28 mouse cellular contexts compared by ENCODE assay signal in genomic region chr10:122629003-122629402, GRCm38 (mm10). TPM values are rescaled to one million over a fixed set of nuclear protein-coding genes. Genes with fewer than 3 reads are reported as not detected.
DNase-seq lines count a peak whose midpoint lies in the region; TF ChIP-seq lines count a peak whose summit lies in the region.
"Had no signal": no experiment of that assay in that cellular context is flagged by ENCODE, and none has a peak within 500 bp of the region (broad histone marks: within the 10 kb centered on the region; RNA-seq: fewer than 3 reads in every experiment).

No protein-coding gene starts in this region.

- TF ChIP-seq POLR2A in CH12.LX (IDR thresholded peaks at IDR 0.05; ENCODE audit: low read depth, low read length), result no peak

- in situ Hi-C loops in CH12.LX (cut with MboI; ENCODE audit: low pct_ligation_motif_present, low pct_unique_long_range_greater_than_20kb, low sequenced_read_pairs), result no loop called here

- H3K9me3 ChIP-seq in CH12.LX (replicated peaks; ENCODE audit: low read length), result no peaks in the 10 kb centered on the region
- H3K9me3 ChIP-seq: embryonic facial prominence, embryonic 13.5 days; forebrain, embryonic 13.5 days; heart, embryonic 12.5 days; hindbrain, embryonic 12.5 days; limb, embryonic 12.5 days; midbrain, embryonic 13.5 days; neural tube, embryonic 13.5 days had no signal

- no peaks in the 10 kb centered on the region for H3K36me3 ChIP-seq in CH12.LX (replicated peaks in 1 of 2; ENCODE audit: control insufficient read depth in 1 of 2, insufficient read depth in 1 of 2, low read length in 1 of 2)
- H3K36me3 ChIP-seq: embryonic facial prominence, embryonic 13.5 days; heart, embryonic 12.5 days; hindbrain, embryonic 12.5 days; limb, embryonic 12.5 days; midbrain, embryonic 13.5 days; neural tube, embryonic 13.5 days had no signal

- dilution Hi-C loops in CH12.LX (cut with MboI; ENCODE audit: extremely low pct_ligation_motif_present, extremely low pct_unique_long_range_greater_than_20kb, low sequenced_read_pairs), result no loop called here

- no peak for DNase-seq in layer of hippocampus, adult 2 months (ENCODE audit: low spot score in 2 of 2)
- DNase-seq in layer of hippocampus, postnatal 14 days (ENCODE audit: low spot score in 2 of 2), result no peak
- DNase-seq in CD4-positive helper T cell, adult 2 months (ENCODE audit: low read depth, low spot score), result peak; percentile 23
- peak; percentile 3 for DNase-seq in CH12.LX (ENCODE audit: extremely low read depth)
- peak; percentile 35 for DNase-seq in thymus, postnatal 36 days
- no peak for DNase-seq in frontal cortex, postnatal 14 days (ENCODE audit: low spot score in 2 of 2)
- no peak for DNase-seq in frontal cortex, adult 2 months (ENCODE audit: extremely low spot score in 1 of 2, low spot score in 1 of 2)
- DNase-seq: adrenal gland, adult 8-10 months; cerebellum, adult 18-20 months; cerebellum, postnatal 25 days; embryo, embryonic 11 days; gastrocnemius, postnatal 10 days; heart, adult 11 months; heart, postnatal 10 days; kidney, adult 8-10 months; kidney, postnatal 10 days; lung, adult 18-20 months; lung, postnatal 14 days; retina, postnatal 1 day had no signal

- no peaks in the 10 kb centered on the region for H3K79me2 ChIP-seq in CH12.LX (replicated peaks; ENCODE audit: control insufficient read depth, extremely low read depth, insufficient read depth, poor library complexity, severe bottlenecking)

- H3K27me3 ChIP-seq in CH12.LX (replicated peaks), result no peaks in the 10 kb centered on the region
- H3K27me3 ChIP-seq: embryonic facial prominence, embryonic 13.5 days; forebrain, embryonic 13.5 days; heart, embryonic 12.5 days; hindbrain, embryonic 12.5 days; limb, embryonic 12.5 days; midbrain, embryonic 13.5 days; neural tube, embryonic 13.5 days had no signal

- no peak for TF ChIP-seq EP300 in CH12.LX (IDR thresholded peaks at IDR 0.05; ENCODE audit: low read length)

- H3K4me3 ChIP-seq in layer of hippocampus, adult 2 months, result no peak overlapping the region
- no peak overlapping the region for H3K4me3 ChIP-seq in CH12.LX (replicated peaks in 1 of 3; ENCODE audit: low read depth in 2 of 3, low read length in 2 of 3, poor library complexity in 1 of 3)
- H3K4me3 ChIP-seq: embryonic facial prominence, embryonic 13.5 days; erythroblast, embryonic 14.5 days; forebrain, embryonic 13.5 days; heart, embryonic 12.5 days; hindbrain, embryonic 12.5 days; limb, embryonic 12.5 days; midbrain, embryonic 13.5 days; neural tube, embryonic 13.5 days had no signal

- H3K9ac ChIP-seq in CH12.LX (ENCODE audit: insufficient read depth, low read depth), result no peak overlapping the region
- H3K9ac ChIP-seq: embryonic facial prominence, embryonic 13.5 days; forebrain, embryonic 13.5 days; heart, embryonic 12.5 days; hindbrain, embryonic 12.5 days; limb, embryonic 12.5 days; midbrain, embryonic 13.5 days; neural tube, embryonic 13.5 days had no signal

- H3K4me2 ChIP-seq in CH12.LX (ENCODE audit: insufficient read depth, low read depth, poor library complexity, severe bottlenecking), result no peak overlapping the region
- H3K4me2 ChIP-seq: embryonic facial prominence, embryonic 13.5 days; forebrain, embryonic 13.5 days; heart, embryonic 12.5 days; hindbrain, embryonic 12.5 days; limb, embryonic 12.5 days; liver, embryonic 11.5 days; midbrain, embryonic 13.5 days; neural tube, embryonic 13.5 days had no signal

- H3K27ac ChIP-seq in layer of hippocampus, adult 2 months, result no peak overlapping the region
- no peak overlapping the region for H3K27ac ChIP-seq in CH12.LX (ENCODE audit: insufficient read depth, low read depth)
- H3K27ac ChIP-seq: embryonic facial prominence, embryonic 13.5 days; forebrain, embryonic 13.5 days; hindbrain, embryonic 12.5 days; limb, embryonic 12.5 days; midbrain, embryonic 13.5 days; neural tube, embryonic 13.5 days had no signal

- no peaks in the 10 kb centered on the region for H3K4me1 ChIP-seq in CH12.LX (ENCODE audit: control insufficient read depth in 1 of 2, insufficient read depth in 2 of 2)
- H3K4me1 ChIP-seq: embryonic facial prominence, embryonic 13.5 days; forebrain, embryonic 13.5 days; heart, embryonic 12.5 days; hindbrain, embryonic 12.5 days; limb, embryonic 12.5 days; midbrain, embryonic 13.5 days had no signal

- TF ChIP-seq CTCF in layer of hippocampus, adult 2 months (conservative IDR thresholded peaks at IDR 0.05), result peak; percentile 69
- no peak for TF ChIP-seq CTCF in CH12.LX (conservative IDR thresholded peaks at IDR 0.05 in 1 of 2, IDR thresholded peaks at IDR 0.05 in 1 of 2; ENCODE audit: low read depth in 2 of 2, low read length in 2 of 2)

- no peak for TF ChIP-seq RAD21 in CH12.LX (IDR thresholded peaks at IDR 0.05; ENCODE audit: low read depth, low read length)

TF ChIP-seq in CH12.LX, 34 proteins besides CTCF, POLR2A, EP300 and RAD21:
- TF ChIP-seq E2F4 (IDR thresholded peaks at IDR 0.05; ENCODE audit: insufficient replicate concordance, low read depth, low read length), result no peak
- TF ChIP-seq UBTF (IDR thresholded peaks at IDR 0.05; ENCODE audit: low read depth, low read length), result no peak
- TF ChIP-seq ZC3H11A (IDR thresholded peaks at IDR 0.05; ENCODE audit: low read depth, low read length), result no peak
- no peak for TF ChIP-seq CHD2 (IDR thresholded peaks at IDR 0.05; ENCODE audit: low read length)
- no peak for TF ChIP-seq RCOR1 (conservative IDR thresholded peaks at IDR 0.05; ENCODE audit: low read depth, low read length)
- TF ChIP-seq USF2 (conservative IDR thresholded peaks at IDR 0.05; ENCODE audit: low read depth, low read length), result no peak
- TF ChIP-seq ZKSCAN1 (IDR thresholded peaks at IDR 0.05; ENCODE audit: borderline replicate concordance, low read depth, low read length), result no peak
- TF ChIP-seq USF1 (IDR thresholded peaks at IDR 0.05; ENCODE audit: low read depth, low read length), result no peak
- no peak for TF ChIP-seq ZMIZ1 (IDR thresholded peaks at IDR 0.05; ENCODE audit: low read depth, low read length)
- TF ChIP-seq NRF1 (IDR thresholded peaks at IDR 0.05; ENCODE audit: low read depth, low read length), result no peak
- TF ChIP-seq MAFK (IDR thresholded peaks at IDR 0.05; ENCODE audit: insufficient replicate concordance, low read length), result no peak
- no peak for TF ChIP-seq MEF2A (IDR thresholded peaks at IDR 0.05; ENCODE audit: borderline replicate concordance, low read depth, low read length)
- no peak for TF ChIP-seq TBP (conservative IDR thresholded peaks at IDR 0.05; ENCODE audit: low read depth, low read length)
- TF ChIP-seq MAZ (IDR thresholded peaks at IDR 0.05; ENCODE audit: low read depth, low read length), result no peak
- no peak for TF ChIP-seq JUND (conservative IDR thresholded peaks at IDR 0.05; ENCODE audit: low read depth, low read length)
- TF ChIP-seq MAX (IDR thresholded peaks at IDR 0.05; ENCODE audit: low read length), result no peak
- TF ChIP-seq GABPA (IDR thresholded peaks at IDR 0.05; ENCODE audit: insufficient replicate concordance, low read depth, low read length), result no peak
- no peak for TF ChIP-seq KAT2A (IDR thresholded peaks at IDR 0.05; ENCODE audit: insufficient replicate concordance, low read length)
- TF ChIP-seq PAX5 (IDR thresholded peaks at IDR 0.05; ENCODE audit: low read length), result no peak
- TF ChIP-seq SMC3 (IDR thresholded peaks at IDR 0.05; ENCODE audit: low read depth, low read length), result no peak

RNA-seq across cellular contexts. Expression of gene Ppm1h, which starts 49.6 kb away (rescaled TPM):
- total RNA-seq in layer of hippocampus, adult 2 months (2021), result 10 to 100 TPM; 74.8 to 75.3 TPM
- 10 to 100 TPM; 73.7 to 78.3 TPM for total RNA-seq in layer of hippocampus, postnatal 14 days (2021)
- total RNA-seq in CH12.LX (2012; rRNA removed) (1.3 and 1.7 TPM in 2 replicates), CH12.LX (2014; rRNA removed) (1.1 and 1.3 TPM in 2 replicates)
- 1.2 and 2.2 TPM in 2 replicates for polyA plus RNA-seq in CH12.LX (2012; ENCODE audit: insufficient read length, low read depth)
- polyA plus RNA-seq in frontal cortex, adult 2 months (2012; rRNA removed), result 29.9 and 31.0 TPM in 2 replicates
- polyA plus RNA-seq: erythroblast, embryonic 14.5 days had no signal

Comparison
In these comparisons a context has a peak if more than half of its experiments do, and no peak if none do; other contexts are left out.
1. DNase-seq: peak in CD4-positive helper T cell, adult 2 months (single experiment), CH12.LX (single experiment) and thymus, postnatal 36 days (2 of 2); none in layer of hippocampus, adult 2 months (0 of 2), layer of hippocampus, postnatal 14 days (0 of 2), frontal cortex, postnatal 14 days (0 of 2) and frontal cortex, adult 2 months (0 of 2).
2. RNA of gene Ppm1h, which starts 49.6 kb away (total RNA-seq): 73.7 to 78.3 TPM in layer of hippocampus, postnatal 14 days and 74.8 to 75.3 TPM in layer of hippocampus, adult 2 months; 1.1 to 1.7 TPM in CH12.LX; every median in the first group is over 10 times any median in the second.